Mouse (Mus musculus) urinary bladder, postnatal 25 days (tissue): ENCODE measurements around the gene Tanc1.

ENCODE experiments used
- DNase-seq: peaks from one replicate; pipeline ENCODE4 v3.0.0; 2022; ENCODE audit warnings: low spot score

Gene Tanc1

GRCm38 (mm10) chr2:59612733-59613473 is 1.1 kb downstream of the Tanc1 start:
- DNase-seq: peak; percentile 38

GRCm38 (mm10) chr2:59613474-59614019 is 1.7 kb downstream of the Tanc1 start:
- peak; percentile 14 for DNase-seq

- no peak for DNase-seq
Measured at GRCm38 (mm10) chr2:59616890-59617289, 5.0 kb downstream of the Tanc1 start.

- no peak for DNase-seq
Measured at GRCm38 (mm10) chr2:59618996-59619395, 7.2 kb downstream of the Tanc1 start.

- DNase-seq: no peak
Measured at GRCm38 (mm10) chr2:59620601-59621000, 8.8 kb downstream of the Tanc1 start.

- no peak for DNase-seq
Measured at GRCm38 (mm10) chr2:59622514-59623139, 10.8 kb downstream of the Tanc1 start.

- DNase-seq: no peak
Measured at GRCm38 (mm10) chr2:59623858-59624257, 12.0 kb downstream of the Tanc1 start.

GRCm38 (mm10) chr2:59625416-59625815 is 13.6 kb downstream of the Tanc1 start:
- no peak for DNase-seq

GRCm38 (mm10) chr2:59625927-59626326 is 14.1 kb downstream of the Tanc1 start:
- DNase-seq: no peak

GRCm38 (mm10) chr2:59626422-59626821 is 14.6 kb downstream of the Tanc1 start:
- DNase-seq: no peak

- DNase-seq: no peak
Measured at GRCm38 (mm10) chr2:59627502-59627901, 15.7 kb downstream of the Tanc1 start.

- DNase-seq: no peak
Measured at GRCm38 (mm10) chr2:59628057-59628901, 16.4 kb downstream of the Tanc1 start.

GRCm38 (mm10) chr2:59629829-59630228 is 18.0 kb downstream of the Tanc1 start:
- no peak for DNase-seq

- no peak for DNase-seq
Measured at GRCm38 (mm10) chr2:59631406-59631805, 19.6 kb downstream of the Tanc1 start.

- DNase-seq: no peak
Measured at GRCm38 (mm10) chr2:59633761-59634430, 22.1 kb downstream of the Tanc1 start.

GRCm38 (mm10) chr2:59637040-59637785 is 25.4 kb downstream of the Tanc1 start:
- no peak for DNase-seq

GRCm38 (mm10) chr2:59642722-59643121 is 30.9 kb downstream of the Tanc1 start:
- DNase-seq: no peak

GRCm38 (mm10) chr2:59644816-59645215 is 33.0 kb downstream of the Tanc1 start:
- DNase-seq: no peak

GRCm38 (mm10) chr2:59645515-59645914 is 33.7 kb downstream of the Tanc1 start:
- no peak for DNase-seq

- DNase-seq: no peak
Measured at GRCm38 (mm10) chr2:59646740-59647390, 35.0 kb downstream of the Tanc1 start.

GRCm38 (mm10) chr2:59648444-59648843 is 36.6 kb downstream of the Tanc1 start:
- no peak for DNase-seq
